Mouse (Mus musculus) bone marrow, adult 2 months (tissue): Measurements from ENCODE around the gene Ankrd2.

Experiments
- CTCF ChIP-seq: fragments of 200-500 bp; IDR thresholded peaks from 2 replicates; pipeline ENCODE4 v1.5.1; 2011; ENCODE audit warnings: low read length, control low read depth; ENCODE audit not compliant: control insufficient read depth, insufficient read depth
- POLR2A ChIP-seq: fragments of 200-500 bp; IDR thresholded peaks from 2 replicates; pipeline ENCODE4 v1.6.1; 2011; ENCODE audit warnings: low read depth, mild to moderate bottlenecking, control low read depth, low read length, borderline replicate concordance; ENCODE audit not compliant: control insufficient read depth

- TF ChIP-seq CTCF = no peak
- no peak for TF ChIP-seq POLR2A
Measured at GRCm38 (mm10) chr19:42004258-42004657, 31.5 kb upstream of the Ankrd2 start.
